Mouse (Mus musculus): ENCODE measurements around the gene Spata3.

The Spata3 gene

GRCm38 (mm10) chr1:86032273-86032987 lies 15.8 kb downstream of the Spata3 start:
- DNase-seq (ENCODE audit: extremely low spot score), result peak; percentile 49

GRCm38 (mm10) chr1:86038191-86038951 lies 21.8 kb downstream of the Spata3 start:
- no peak for DNase-seq (ENCODE audit: extremely low spot score)

GRCm38 (mm10) chr1:86040131-86040530 lies 23.5 kb downstream of the Spata3 start:
- no peak for DNase-seq (ENCODE audit: extremely low spot score)

- DNase-seq (ENCODE audit: extremely low spot score), result no peak
Observed at GRCm38 (mm10) chr1:86040817-86041216, 24.2 kb downstream of the Spata3 start.

GRCm38 (mm10) chr1:86045056-86045455 lies 28.4 kb downstream of the Spata3 start:
- DNase-seq (ENCODE audit: extremely low spot score), result no peak

GRCm38 (mm10) chr1:86045848-86046805 lies 29.5 kb downstream of the Spata3 start, which contains the start of gene 2810459M11Rik:
2810459M11Rik (plus strand) TSS chr1:86045863.
- DNase-seq (ENCODE audit: extremely low spot score), result peak; percentile 59

GRCm38 (mm10) chr1:86046833-86047563 lies 30.4 kb downstream of the Spata3 start:
- no peak for DNase-seq (ENCODE audit: extremely low spot score)

GRCm38 (mm10) chr1:86048231-86048630 lies 31.6 kb downstream of the Spata3 start:
- DNase-seq (ENCODE audit: extremely low spot score), result no peak

- DNase-seq (ENCODE audit: extremely low spot score), result no peak
Observed at GRCm38 (mm10) chr1:86048744-86049143, 32.1 kb downstream of the Spata3 start.

GRCm38 (mm10) chr1:86053198-86053921 lies 36.7 kb downstream of the Spata3 start:
- DNase-seq (ENCODE audit: extremely low spot score), result no peak

GRCm38 (mm10) chr1:86054943-86055342 lies 38.3 kb downstream of the Spata3 start:
- DNase-seq (ENCODE audit: extremely low spot score), result no peak

GRCm38 (mm10) chr1:86056284-86056683 lies 39.7 kb downstream of the Spata3 start:
- DNase-seq (ENCODE audit: extremely low spot score), result no peak

GRCm38 (mm10) chr1:86058856-86059769 lies 42.5 kb downstream of the Spata3 start:
- peak; percentile 92 for DNase-seq (ENCODE audit: extremely low spot score)

- no peak for DNase-seq (ENCODE audit: extremely low spot score)
Observed at GRCm38 (mm10) chr1:86062523-86062922, 45.9 kb downstream of the Spata3 start.

- DNase-seq (ENCODE audit: extremely low spot score), result peak; percentile 91
Observed at GRCm38 (mm10) chr1:86064271-86064991, 47.8 kb downstream of the Spata3 start, which contains the start of gene Psmd1. Psmd1 (plus strand) TSS chr1:86064387.

- DNase-seq (ENCODE audit: extremely low spot score), result no peak
Observed at GRCm38 (mm10) chr1:86076565-86076964, 59.9 kb downstream of the Spata3 start.
